Mouse (Mus musculus) ES-E14 (cell line): ENCODE measurements at regions not wholly inside any gene's neighbourhood (a gene's known extent, or its start where the extent isn't known, plus 50 kb on each side); places are given as distances from the start of the nearest gene placed in this dataset.

Experiments used
- CHD2 ChIP-seq: IDR thresholded peaks from 2 replicates; pipeline ENCODE4 v1.6.1; 2014; ENCODE audit warnings: mild to moderate bottlenecking, low read depth, low read length, inconsistent platforms
- HCFC1 ChIP-seq: IDR thresholded peaks from 2 replicates; pipeline ENCODE4 v1.6.1; 2012; ENCODE audit warnings: low read length, inconsistent platforms, borderline replicate concordance; ENCODE audit not compliant: insufficient read depth
- MAFK ChIP-seq: IDR thresholded peaks from 2 replicates; pipeline ENCODE4 v1.6.1; 2014; ENCODE audit warnings: mild to moderate bottlenecking, low read depth, low read length, inconsistent platforms; ENCODE audit not compliant: insufficient read depth
- ZNF384 ChIP-seq: IDR thresholded peaks from 2 replicates; pipeline ENCODE4 v1.6.1; 2012; ENCODE audit warnings: low read depth, low read length, inconsistent platforms

GRCm38 (mm10) chr6:51180881-51181875 lies 251.3 kb upstream of the Nfe2l3 start:
- no peak for TF ChIP-seq CHD2
- no peak for TF ChIP-seq MAFK
- TF ChIP-seq HCFC1, result no peak
- TF ChIP-seq ZNF384, result no peak
